Mouse (Mus musculus) cerebral cortex, adult 2 months (tissue): Measurements from ENCODE around the gene Mknk2.

Experiments
- WGBS: fragments of 180-500 bp; shearing (Covaris S2); methylation state at CpG from one replicate; pipeline ENCODE4 v1.1.7; 2018; 5-methylcytosine and 5-hydroxymethylcytosine counted together

Gene Mknk2

GRCm38 (mm10) chr10:80670531-80670930 lies 7.4 kb downstream of the Mknk2 start:
- WGBS, result 71% methylated on average over 2 of the region's 2 CpGs

GRCm38 (mm10) chr10:80669737-80670485 lies 8.0 kb downstream of the Mknk2 start:
- 87% methylated on average over 7 of the region's 7 CpGs for WGBS

DNA sequence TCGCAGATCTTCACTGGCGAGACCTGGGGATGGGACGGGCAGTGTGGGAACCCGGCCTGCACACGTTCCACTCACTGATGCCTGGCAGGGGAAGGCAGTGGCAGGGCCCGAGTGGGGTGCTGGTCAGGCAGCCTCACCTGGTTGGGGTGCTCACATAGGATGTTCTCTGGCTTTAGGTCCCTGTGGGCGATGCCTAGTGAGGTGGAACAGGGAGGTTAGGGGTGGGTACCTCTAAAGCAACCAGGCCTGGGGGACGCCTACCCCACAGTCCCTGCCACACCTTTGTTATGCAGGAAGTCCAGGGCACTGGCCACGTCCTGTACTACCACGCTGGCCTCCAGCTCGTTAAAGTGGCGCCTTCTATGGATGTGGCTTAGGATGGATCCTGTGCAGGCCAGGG lies 8.9 kb downstream of the Mknk2 start:
- 86% methylated on average over 12 of the region's 12 CpGs for WGBS

DNA sequence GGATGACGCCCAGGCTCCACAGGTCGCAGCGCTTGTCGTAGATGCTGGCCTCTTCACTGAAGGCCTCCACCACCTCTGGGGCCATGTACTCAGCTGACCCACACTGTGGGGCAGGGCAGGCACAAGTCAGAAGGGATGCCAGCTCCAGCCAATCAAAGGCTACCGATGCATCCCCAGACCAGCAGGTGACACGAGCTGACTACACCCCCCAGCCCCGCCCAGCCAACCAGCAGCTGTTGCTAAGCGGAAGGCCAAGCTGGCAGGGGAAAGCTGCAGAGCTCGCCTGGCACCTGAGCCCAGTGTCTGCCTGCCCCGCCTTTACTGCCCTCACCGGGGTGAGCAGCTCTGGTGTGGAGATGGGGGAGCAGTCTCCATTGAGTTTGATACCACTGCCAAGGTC lies 9.3 kb downstream of the Mknk2 start:
- 82% methylated on average over 11 of the region's 11 CpGs for WGBS

DNA sequence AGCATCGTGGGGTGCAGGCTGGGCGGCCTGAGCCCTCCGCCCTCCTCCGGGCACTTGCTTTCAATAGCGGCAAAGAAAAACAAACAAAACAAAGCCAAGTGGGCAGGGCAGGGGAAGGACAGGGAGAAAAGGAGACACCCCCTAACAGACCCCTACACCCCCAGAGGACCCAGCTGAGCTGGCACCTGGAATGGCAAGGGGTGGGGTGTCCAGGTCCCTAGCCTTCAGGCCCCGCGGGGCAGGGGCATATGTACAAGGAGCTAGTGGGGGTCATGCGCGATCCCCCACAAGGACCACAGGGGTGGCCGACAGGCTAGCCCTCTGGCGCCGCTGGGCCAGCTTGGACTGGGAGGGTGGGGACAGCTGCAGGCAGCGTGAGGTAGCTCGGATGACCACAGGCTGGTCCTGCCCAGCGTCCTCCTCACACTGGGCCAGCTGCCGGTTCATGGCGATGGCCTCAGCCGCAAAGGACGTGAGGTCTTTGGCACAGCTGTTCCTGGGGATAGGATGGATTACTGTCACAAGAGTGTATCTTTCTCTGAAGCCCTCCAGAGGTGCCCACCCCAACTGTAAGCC lies 11.0 kb downstream of the Mknk2 start:
- 80% methylated on average over 19 of the region's 19 CpGs for WGBS

GRCm38 (mm10) chr10:80665981-80666733 lies 11.8 kb downstream of the Mknk2 start:
- WGBS, result 74% methylated on average over 10 of the region's 10 CpGs

- WGBS, result 58% methylated on average over 4 of the region's 4 CpGs
These were observed 12.5 kb downstream of the Mknk2 start for GRCm38 (mm10) chr10:80665459-80665858.

DNA sequence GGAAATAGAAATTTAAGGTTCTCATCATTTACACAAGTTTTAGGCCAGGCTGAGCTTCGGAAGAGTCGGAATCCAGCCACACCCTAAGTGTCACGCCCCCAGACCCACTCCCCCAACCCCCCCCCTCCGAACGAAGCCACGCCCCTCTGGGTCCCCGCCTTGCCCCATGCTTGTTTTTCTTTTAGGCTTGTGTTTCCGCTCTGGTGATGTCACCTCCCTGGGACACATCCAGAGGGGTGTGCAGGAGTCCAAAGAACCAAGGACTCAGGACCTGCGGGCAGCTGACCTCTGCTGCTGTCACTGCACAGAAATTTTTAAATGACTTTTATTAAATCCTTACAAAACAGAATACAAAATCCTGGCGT lies 12.9 kb downstream of the Mknk2 start:
- WGBS, result 15% methylated on average over 10 of the region's 10 CpGs

- 15% methylated on average over 16 of the region's 16 CpGs for WGBS
These were observed 13.5 kb downstream of the Mknk2 start for GRCm38 (mm10) chr10:80664197-80665015.

GRCm38 (mm10) chr10:80663485-80664196 lies 14.3 kb downstream of the Mknk2 start:
- WGBS, result 63% methylated on average over 5 of the region's 5 CpGs

DNA sequence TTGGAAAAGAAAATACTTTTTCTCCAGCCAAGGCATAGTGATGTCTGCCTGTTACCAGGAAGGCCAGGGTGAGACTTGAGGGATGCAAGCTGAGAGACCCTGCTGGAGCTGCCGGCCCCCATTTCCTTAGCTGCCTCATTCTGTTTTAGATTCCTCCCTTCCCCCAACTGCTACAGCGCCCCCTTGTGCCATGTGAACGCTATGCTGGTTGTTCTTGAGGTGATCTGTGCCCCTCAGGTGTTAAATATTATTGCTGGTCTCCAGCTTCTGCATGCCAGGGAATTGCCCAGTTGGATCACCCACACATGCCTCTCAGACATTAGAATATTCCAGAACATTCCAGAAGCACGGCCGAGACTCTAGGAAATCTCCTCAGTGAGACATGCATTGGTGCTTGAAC lies 16.8 kb downstream of the Mknk2 start:
- 29% methylated on average over 5 of the region's 5 CpGs for WGBS

DNA sequence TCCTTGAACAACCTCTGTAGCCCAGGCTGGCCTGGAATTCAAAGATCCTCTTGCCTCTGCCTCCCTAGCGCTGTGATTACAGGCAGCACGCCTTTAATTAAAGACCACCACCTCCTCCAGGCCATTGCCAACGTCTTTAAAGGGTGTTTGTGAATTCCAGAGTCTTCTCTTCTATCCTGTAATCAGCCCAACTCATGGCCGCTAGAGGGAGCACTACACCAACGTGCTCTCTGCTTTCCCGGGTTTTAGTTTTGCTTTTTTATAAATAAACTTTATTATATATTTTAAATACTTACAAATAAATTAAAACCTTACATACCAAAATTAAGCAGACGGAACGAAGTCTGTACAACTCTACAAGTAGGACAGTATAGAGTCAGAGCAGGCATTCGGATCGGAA lies 18.7 kb downstream of the Mknk2 start:
- 3% methylated on average over 10 of the region's 10 CpGs for WGBS

DNA sequence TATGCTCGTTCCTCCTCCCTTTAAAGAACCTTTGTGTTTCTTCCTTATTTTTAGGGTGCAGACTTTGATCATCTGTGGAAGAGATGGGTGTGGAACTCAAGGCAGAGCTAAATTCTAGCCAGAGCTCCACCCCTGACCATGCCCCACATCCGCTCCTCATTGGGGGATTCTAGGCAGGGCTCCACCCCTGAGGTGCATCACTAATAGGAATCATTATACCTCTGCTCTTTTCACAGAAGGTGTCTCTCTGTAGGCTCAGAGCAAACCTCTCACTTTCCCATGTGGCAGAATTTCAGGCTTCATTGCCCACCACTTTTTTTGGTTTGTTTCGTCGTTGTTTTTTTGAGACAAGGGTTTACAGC lies 19.1 kb downstream of the Mknk2 start:
- 45% methylated on average over 4 of the region's 4 CpGs for WGBS

GRCm38 (mm10) chr10:80658194-80658840 lies 19.6 kb downstream of the Mknk2 start:
- 68% methylated on average over 14 of the region's 14 CpGs for WGBS

DNA sequence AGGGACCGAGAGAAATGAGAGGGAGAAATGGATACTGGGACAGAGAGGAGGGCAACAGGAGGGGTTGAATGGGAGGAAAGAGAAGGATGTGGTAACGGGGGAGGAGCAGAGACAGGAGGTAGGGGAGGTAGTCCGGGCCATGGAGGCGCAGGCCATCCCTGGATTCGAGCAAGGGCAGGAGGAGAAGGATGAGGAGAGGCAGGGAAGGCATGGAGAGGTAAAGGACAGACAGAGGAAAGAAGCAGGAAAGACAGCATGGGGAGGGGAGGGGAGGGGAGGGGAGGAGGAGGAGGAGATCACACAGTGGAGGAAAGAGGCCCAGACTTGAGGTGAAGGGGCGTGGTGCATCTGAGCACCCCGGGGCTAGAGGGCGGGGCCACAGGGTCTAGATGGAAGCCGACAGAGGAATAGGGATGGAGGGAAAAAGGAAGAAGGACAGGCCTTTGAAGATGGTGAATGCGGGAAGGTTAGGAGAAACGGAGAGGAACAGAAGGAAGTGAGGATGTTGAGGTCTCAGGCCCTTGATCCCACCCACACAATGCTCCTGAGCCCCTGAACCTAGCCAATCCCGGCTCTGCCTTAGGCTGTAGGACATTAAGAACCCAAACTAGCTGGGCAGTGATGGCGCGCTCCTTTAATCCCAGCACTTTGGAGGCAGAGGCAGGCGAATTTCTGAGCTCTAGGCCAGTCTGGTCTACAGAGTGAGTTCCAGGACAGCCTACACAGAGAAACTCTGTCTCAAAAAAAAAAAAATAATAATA lies 20.9 kb downstream of the Mknk2 start, which contains the start of gene Btbd2:
Btbd2 (minus strand) TSS at position 209 of the 761 bp plus-strand sequence.
- WGBS, result 32% methylated on average over 15 of the region's 15 CpGs

DNA sequence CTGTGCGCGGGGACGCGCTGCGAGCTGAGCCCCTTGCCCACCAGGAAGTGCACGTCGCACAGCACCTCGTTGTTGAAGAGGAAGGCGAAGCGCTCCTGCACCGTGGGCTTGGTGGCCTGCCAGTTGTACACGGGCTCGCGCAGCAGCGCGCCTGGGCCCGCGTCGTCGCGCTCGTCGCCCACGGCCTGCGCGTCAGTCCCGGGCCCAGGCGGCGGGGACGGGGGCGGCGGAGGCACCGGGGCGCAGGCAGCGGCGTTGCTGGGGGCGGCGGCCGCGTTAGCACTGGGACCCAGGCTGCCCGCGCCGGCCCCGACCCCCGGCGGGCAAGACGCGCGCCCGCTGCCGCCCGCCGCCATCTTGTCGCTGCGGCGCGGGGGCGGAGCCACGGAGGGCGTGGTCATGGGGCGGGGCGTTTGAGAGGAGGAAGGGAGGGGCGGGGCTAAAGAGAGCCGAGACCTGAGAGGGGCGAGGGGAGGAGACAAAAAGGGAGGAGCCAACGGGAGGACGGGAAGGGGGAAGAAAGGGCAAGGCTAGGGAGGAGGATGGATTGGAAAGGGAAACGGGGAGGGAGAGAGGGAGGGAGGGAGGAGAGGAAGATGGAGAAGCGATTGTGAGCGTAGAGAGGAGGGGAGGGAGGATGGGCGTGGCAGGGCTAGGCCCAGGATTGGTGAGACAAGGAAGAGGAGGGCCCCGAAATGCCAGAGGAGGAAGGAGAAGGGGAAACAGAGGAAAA lies 21.6 kb downstream of the Mknk2 start:
- WGBS, result under 1% methylated on average over 72 of the region's 72 CpGs

GRCm38 (mm10) chr10:80655406-80656129 lies 22.3 kb downstream of the Mknk2 start:
- WGBS, result 3% methylated on average over 12 of the region's 12 CpGs

DNA sequence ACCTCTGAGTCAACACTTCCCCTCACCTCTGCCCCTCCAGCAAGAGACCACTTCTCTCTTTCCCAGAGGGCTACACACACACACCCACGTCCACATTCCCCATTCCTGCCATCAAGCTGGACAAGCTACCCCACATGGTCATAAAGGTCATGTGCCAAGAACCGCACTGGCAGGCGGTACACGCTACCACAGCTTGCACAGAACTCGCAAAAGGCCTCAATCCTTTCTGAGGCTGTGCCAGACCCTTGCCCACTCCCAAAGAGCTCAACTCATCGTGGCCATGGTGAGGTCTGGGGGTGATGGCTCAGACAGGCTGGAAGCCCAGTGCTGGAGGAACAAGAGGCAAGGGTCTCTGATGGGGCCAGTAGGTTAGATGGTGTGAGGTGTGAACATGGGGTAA lies 23.0 kb downstream of the Mknk2 start:
- WGBS, result 61% methylated on average over 6 of the region's 6 CpGs
